24 mouse cellular contexts compared by ENCODE assay signal in genomic region chr5:111704326-111704725, GRCm38 (mm10). TPM values are rescaled to one million over a fixed set of nuclear protein-coding genes. Genes with fewer than 3 reads are reported as not detected.
DNase-seq lines count a peak whose midpoint lies in the region; ATAC-seq and TF ChIP-seq lines count a peak whose summit lies in the region.
"Had no signal": no experiment of that assay in that cellular context is flagged by ENCODE, and none has a peak within 500 bp of the region (broad histone marks: within the 10 kb centered on the region; RNA-seq: fewer than 3 reads in every experiment).

No protein-coding gene starts in this region.

- H3K4me1 ChIP-seq in forebrain, postnatal 0 days (ENCODE audit: insufficient read depth), result peaks cover 26% of the 10 kb centered on the region
- H3K4me1 ChIP-seq in forebrain, embryonic 11.5 days (replicated peaks; ENCODE audit: control insufficient read depth, insufficient read depth, low read length), result peaks cover 9% of the 10 kb centered on the region

- peak; percentile 57 for DNase-seq in forebrain, postnatal 0 days
- no peak for DNase-seq in forebrain, embryonic 11.5 days (ENCODE audit: low spot score)
- no peak for DNase-seq in left cerebral cortex, adult 2 months (ENCODE audit: extremely low spot score in 1 of 2, low spot score in 2 of 2)
- DNase-seq in left cerebral cortex, postnatal 10 days (ENCODE audit: extremely low spot score in 1 of 2, low spot score in 2 of 2), result no peak
- DNase-seq in right cerebral cortex, postnatal 10 days (ENCODE audit: low spot score in 2 of 2), result peak; percentile 29 to 51
- no peak for DNase-seq in right cerebral cortex, postnatal 14 days
- DNase-seq: adrenal gland, postnatal 14 days; cerebellum, adult 18-20 months; cerebellum, adult 9-11 months; cerebellum, postnatal 36 days; gastrocnemius, adult 2 months; gastrocnemius, postnatal 25 days had no signal

- no peak overlapping the region for H3K4me3 ChIP-seq in forebrain, postnatal 0 days (ENCODE audit: low read depth, low read length)
- no peak overlapping the region for H3K4me3 ChIP-seq in forebrain, embryonic 11.5 days (ENCODE audit: low read depth, low read length)
- no peak overlapping the region for H3K4me3 ChIP-seq in left cerebral cortex, adult 2 months
- H3K4me3 ChIP-seq: embryonic facial prominence, embryonic 13.5 days; gastrocnemius, adult 2 months; heart, embryonic 12.5 days had no signal

- peak overlapping the region; percentile 16; the same call in 1 of the 2 replicates for H3K27ac ChIP-seq in forebrain, postnatal 0 days (ENCODE audit: low read depth, low read length)
- H3K27ac ChIP-seq in forebrain, embryonic 11.5 days (ENCODE audit: low read depth, low read length), result no peak overlapping the region
- peak overlapping the region; percentile 34; the same call in 1 of the 2 replicates for H3K27ac ChIP-seq in left cerebral cortex, adult 2 months
- H3K27ac ChIP-seq: gastrocnemius, adult 2 months; hindbrain, embryonic 14.5 days had no signal

- no peak overlapping the region for H3K4me2 ChIP-seq in forebrain, postnatal 0 days (ENCODE audit: low read depth)
- no peak overlapping the region for H3K4me2 ChIP-seq in forebrain, embryonic 11.5 days (ENCODE audit: low read depth, low read length, severe bottlenecking)
- H3K4me2 ChIP-seq: embryonic facial prominence, embryonic 13.5 days; heart, embryonic 12.5 days; hindbrain, embryonic 14.5 days had no signal

- H3K9me3 ChIP-seq in forebrain, postnatal 0 days (ENCODE audit: low read length), result no peaks in the 10 kb centered on the region
- H3K9me3 ChIP-seq in forebrain, embryonic 11.5 days (ENCODE audit: control insufficient read depth, low read length), result no peaks in the 10 kb centered on the region
- H3K9me3 ChIP-seq: embryonic facial prominence, embryonic 13.5 days; heart, embryonic 12.5 days had no signal

- no peak overlapping the region for H3K9ac ChIP-seq in forebrain, postnatal 0 days
- H3K9ac ChIP-seq in forebrain, embryonic 11.5 days (ENCODE audit: low read length), result no peak overlapping the region
- H3K9ac ChIP-seq: embryonic facial prominence, embryonic 13.5 days; heart, embryonic 12.5 days; hindbrain, embryonic 14.5 days had no signal

- intact Hi-C loops in left cerebral cortex, adult 2 months (cut with DNase I), result no loop called here
- intact Hi-C loops in left cerebral cortex, postnatal 10 days (cut with DNase I), result no loop called here

- no peak for TF ChIP-seq CTCF in forebrain, postnatal 0 days (IDR thresholded peaks at IDR 0.05; ENCODE audit: low read depth)
- TF ChIP-seq CTCF in left cerebral cortex, adult 2 months (IDR thresholded peaks at IDR 0.05), result no peak

- no peaks in the 10 kb centered on the region for H3K36me3 ChIP-seq in forebrain, postnatal 0 days (ENCODE audit: insufficient read depth)
- H3K36me3 ChIP-seq in forebrain, embryonic 11.5 days (ENCODE audit: control insufficient read depth, insufficient read depth, low read length), result no peaks in the 10 kb centered on the region
- H3K36me3 ChIP-seq: embryonic facial prominence, embryonic 13.5 days; heart, embryonic 12.5 days had no signal

- ATAC-seq in forebrain, postnatal 0 days, result peak; percentile 42; the same call in 1 of the 2 replicates
- no peak for ATAC-seq in forebrain, embryonic 11.5 days (replicated peaks; ENCODE audit: low FRiP score)
- ATAC-seq in megakaryocyte, adult 5-6 weeks (ENCODE audit: poor library complexity, severe bottlenecking), result no peak
- ATAC-seq: activated CD4-positive, CD25-positive, alpha-beta regulatory T cell, adult 4 months; Patski had no signal

- H3K27me3 ChIP-seq in forebrain, postnatal 0 days (ENCODE audit: insufficient read depth, low read length), result no peaks in the 10 kb centered on the region
- H3K27me3 ChIP-seq in forebrain, embryonic 11.5 days (ENCODE audit: control insufficient read depth, insufficient read depth, low read length), result no peaks in the 10 kb centered on the region; the same call in 1 of the 2 replicates
- H3K27me3 ChIP-seq: CH12.LX had no signal

- WGBS in forebrain, postnatal 0 days, result 48% methylated on average over 11 of the region's 11 CpGs
- 87% methylated on average over 11 of the region's 11 CpGs for WGBS in forebrain, embryonic 11.5 days

RNA-seq across cellular contexts. Expression of gene Gm26897, which starts 29.4 kb away (rescaled TPM):
- not detected in 2 replicates for total RNA-seq in forebrain, postnatal 0 days (2014; rRNA removed)
- polyA plus RNA-seq in forebrain, postnatal 0 days (2015; fragmentation: Nextera tagmentation; extraction: Ambion mirVana), result not detected in 2 replicates
- polyA plus RNA-seq in forebrain, embryonic 11.5 days (2014; fragmentation: Nextera tagmentation; extraction: Ambion mirVana), result not detected in 2 replicates
- total RNA-seq in left cerebral cortex, adult 2 months (2021), result not detected
- not detected for total RNA-seq in left cerebral cortex, postnatal 10 days (2021)
- total RNA-seq in megakaryocyte, adult 5-6 weeks (2015), result not detected in 2 replicates
- not detected in 2 replicates for total RNA-seq in megakaryocyte, adult 5-6 weeks (2017)
- total RNA-seq: adrenal gland, adult 18-20 months; adrenal gland, postnatal 14 days; CH12.LX; gastrocnemius, adult 2 months; gastrocnemius, postnatal 25 days; granulocyte monocyte progenitor cell, adult 5-6 weeks; heart, adult 8-10 months; heart, postnatal 25 days had no signal
- polyA plus RNA-seq: activated CD4-positive, CD25-positive, alpha-beta regulatory T cell, adult 4 months; embryonic facial prominence, embryonic 13.5 days; heart, embryonic 12.5 days; heart, embryonic 16.5 days; hindbrain, embryonic 14.5 days; Patski had no signal

Comparison
In these comparisons a context has a peak if more than half of its experiments do, and no peak if none do; other contexts are left out.
1. DNase-seq: peak in forebrain, postnatal 0 days (single experiment) and right cerebral cortex, postnatal 10 days (2 of 2); none in forebrain, embryonic 11.5 days (single experiment), left cerebral cortex, adult 2 months (0 of 2), left cerebral cortex, postnatal 10 days (0 of 2) and right cerebral cortex, postnatal 14 days (single experiment).